Mouse (Mus musculus): ENCODE data around the gene Ovol3. TPM values are rescaled to one million over a fixed set of nuclear protein-coding genes. Genes with fewer than 3 reads are reported as not detected.

Ovol3 gene
- polyA plus RNA-seq, 1 experiment from 2014 or later: not detected

- Histone ChIP-seq H3K4me2 (replicated peaks; ENCODE audit: low read depth, low read length) (peak within 1 kb of the TSS; percentile 30), H3K9ac (ENCODE audit: low read depth, low read length) (no peak within 1 kb of the TSS), H3K9me3 (ENCODE audit: control insufficient read depth, low read length) (no peaks in the 10 kb centered on the region), H3K4me3 (ENCODE audit: low read depth, low read length) (peak within 1 kb of the TSS; percentile 1; the same call in 1 of the 2 replicates), H3K27me3 (ENCODE audit: control insufficient read depth, insufficient read depth, low read length) (no peaks in the 10 kb centered on the region), H3K4me1 (replicated peaks; ENCODE audit: control insufficient read depth, insufficient read depth, low read length) (no peaks in the 10 kb centered on the region), H3K27ac (ENCODE audit: low read depth, low read length) (no peak within 1 kb of the TSS), H3K36me3 (ENCODE audit: control insufficient read depth, insufficient read depth, low read length) (peaks cover 4% of the 10 kb centered on the region; the same call in 1 of the 2 replicates)
- 2% methylated on average over 11 of the region's 11 CpGs for WGBS
- peak; percentile 84 for DNase-seq (ENCODE audit: low spot score)
- ATAC-seq (ENCODE audit: low FRiP score): peak; percentile 74
Measured at GRCm38 (mm10) chr7:30183879-30184289, 51.6 kb downstream of the Ovol3 start, which contains the start of gene Cox7a1. Gene Cox7a1 (plus strand): TSS chr7:30184144.

Other genes starting within 250 kb of the Ovol3 start
- gene Zfp14, start 184.3 kb downstream of the Ovol3 start, polyA plus RNA-seq (2014; fragmentation: Nextera tagmentation; extraction: Ambion mirVana): 5.6 and 7.6 TPM in 2 replicates
- 8.3 and 8.6 TPM in 2 replicates for gene Zfp82, start 162.8 kb downstream of the Ovol3 start, polyA plus RNA-seq (2014; fragmentation: Nextera tagmentation; extraction: Ambion mirVana)
- gene Gm26920, start 145.3 kb downstream of the Ovol3 start, polyA plus RNA-seq (2014; fragmentation: Nextera tagmentation; extraction: Ambion mirVana): 0.89 and 1.7 TPM in 2 replicates
- 14.6 and 15.6 TPM in 2 replicates for gene Zfp566, start 145.2 kb downstream of the Ovol3 start, polyA plus RNA-seq (2014; fragmentation: Nextera tagmentation; extraction: Ambion mirVana)
- gene Zfp260, start 140.9 kb downstream of the Ovol3 start, polyA plus RNA-seq (2014; fragmentation: Nextera tagmentation; extraction: Ambion mirVana): 128 and 132 TPM in 2 replicates
- 5.8 and 7.6 TPM in 2 replicates for gene Zfp382, start 113.8 kb downstream of the Ovol3 start, polyA plus RNA-seq (2014; fragmentation: Nextera tagmentation; extraction: Ambion mirVana)
- 16.3 and 26.1 TPM in 2 replicates for gene Zfp146, start 66.0 kb downstream of the Ovol3 start, polyA plus RNA-seq (2014; fragmentation: Nextera tagmentation; extraction: Ambion mirVana)
- gene Cox7a1, start 51.6 kb downstream of the Ovol3 start, polyA plus RNA-seq (2014; fragmentation: Nextera tagmentation; extraction: Ambion mirVana): 4.3 and 4.5 TPM in 2 replicates
- 56.3 and 64.0 TPM in 2 replicates for gene Capns1, start 36.9 kb downstream of the Ovol3 start, polyA plus RNA-seq (2014; fragmentation: Nextera tagmentation; extraction: Ambion mirVana)
- gene Polr2i, start 3.8 kb downstream of the Ovol3 start, polyA plus RNA-seq (2014; fragmentation: Nextera tagmentation; extraction: Ambion mirVana): 171 and 176 TPM in 2 replicates
- gene Tbcb, start 3.5 kb downstream of the Ovol3 start, polyA plus RNA-seq (2014; fragmentation: Nextera tagmentation; extraction: Ambion mirVana): 278 and 293 TPM in 2 replicates
- gene Thap8, start 44.4 kb upstream of the Ovol3 start, polyA plus RNA-seq (2014; fragmentation: Nextera tagmentation; extraction: Ambion mirVana): 0.25 and 0.32 TPM in 2 replicates
- 5.9 and 8.5 TPM in 2 replicates for gene Wdr62, start 44.7 kb upstream of the Ovol3 start, polyA plus RNA-seq (2014; fragmentation: Nextera tagmentation; extraction: Ambion mirVana)
- gene Clip3, start 56.0 kb upstream of the Ovol3 start, polyA plus RNA-seq (2014; fragmentation: Nextera tagmentation; extraction: Ambion mirVana): 66.7 and 78.4 TPM in 2 replicates
- gene Alkbh6, start 73.0 kb upstream of the Ovol3 start, polyA plus RNA-seq (2014; fragmentation: Nextera tagmentation; extraction: Ambion mirVana): 82.1 and 85.2 TPM in 2 replicates
- 17.4 and 18.7 TPM in 2 replicates for gene Syne4, start 79.1 kb upstream of the Ovol3 start, polyA plus RNA-seq (2014; fragmentation: Nextera tagmentation; extraction: Ambion mirVana)
- gene E130208F15Rik, start 86.0 kb upstream of the Ovol3 start, polyA plus RNA-seq (2014; fragmentation: Nextera tagmentation; extraction: Ambion mirVana): 1.4 and 3.3 TPM in 2 replicates
- gene Sdhaf1, start 88.2 kb upstream of the Ovol3 start, polyA plus RNA-seq (2014; fragmentation: Nextera tagmentation; extraction: Ambion mirVana): 20.9 and 23.2 TPM in 2 replicates
- gene Lrfn3, start 127.0 kb upstream of the Ovol3 start, polyA plus RNA-seq (2014; fragmentation: Nextera tagmentation; extraction: Ambion mirVana): 5.3 and 6.8 TPM in 2 replicates
- gene Tyrobp, start 178.0 kb upstream of the Ovol3 start, polyA plus RNA-seq (2014; fragmentation: Nextera tagmentation; extraction: Ambion mirVana): 19.3 and 23.1 TPM in 2 replicates
- 0.39 and 0.62 TPM in 2 replicates for gene Hcst, start 184.1 kb upstream of the Ovol3 start, polyA plus RNA-seq (2014; fragmentation: Nextera tagmentation; extraction: Ambion mirVana)
- gene Nfkbid, start 186.0 kb upstream of the Ovol3 start, polyA plus RNA-seq (2014; fragmentation: Nextera tagmentation; extraction: Ambion mirVana): 1.5 and 1.8 TPM in 2 replicates
- 165 and 169 TPM in 2 replicates for gene Aplp1, start 209.8 kb upstream of the Ovol3 start, polyA plus RNA-seq (2014; fragmentation: Nextera tagmentation; extraction: Ambion mirVana)
- 18.6 and 25.8 TPM in 2 replicates for gene Kirrel2, start 222.0 kb upstream of the Ovol3 start, polyA plus RNA-seq (2014; fragmentation: Nextera tagmentation; extraction: Ambion mirVana)
- 3.3 and 4.5 TPM in 2 replicates for gene Nphs1, start 222.6 kb upstream of the Ovol3 start, polyA plus RNA-seq (2014; fragmentation: Nextera tagmentation; extraction: Ambion mirVana)

Data from hindbrain, embryonic 11.5 days (tissue).